Mouse (Mus musculus): ENCODE measurements around the gene Pbrm1. TPM values are rescaled to one million over a fixed set of nuclear protein-coding genes. Genes with fewer than 3 reads are reported as not detected.

Gene Pbrm1
- total and polyA plus RNA-seq, 3 experiments: 7.7 to 52.8 (median 49.6) TPM

DNA sequence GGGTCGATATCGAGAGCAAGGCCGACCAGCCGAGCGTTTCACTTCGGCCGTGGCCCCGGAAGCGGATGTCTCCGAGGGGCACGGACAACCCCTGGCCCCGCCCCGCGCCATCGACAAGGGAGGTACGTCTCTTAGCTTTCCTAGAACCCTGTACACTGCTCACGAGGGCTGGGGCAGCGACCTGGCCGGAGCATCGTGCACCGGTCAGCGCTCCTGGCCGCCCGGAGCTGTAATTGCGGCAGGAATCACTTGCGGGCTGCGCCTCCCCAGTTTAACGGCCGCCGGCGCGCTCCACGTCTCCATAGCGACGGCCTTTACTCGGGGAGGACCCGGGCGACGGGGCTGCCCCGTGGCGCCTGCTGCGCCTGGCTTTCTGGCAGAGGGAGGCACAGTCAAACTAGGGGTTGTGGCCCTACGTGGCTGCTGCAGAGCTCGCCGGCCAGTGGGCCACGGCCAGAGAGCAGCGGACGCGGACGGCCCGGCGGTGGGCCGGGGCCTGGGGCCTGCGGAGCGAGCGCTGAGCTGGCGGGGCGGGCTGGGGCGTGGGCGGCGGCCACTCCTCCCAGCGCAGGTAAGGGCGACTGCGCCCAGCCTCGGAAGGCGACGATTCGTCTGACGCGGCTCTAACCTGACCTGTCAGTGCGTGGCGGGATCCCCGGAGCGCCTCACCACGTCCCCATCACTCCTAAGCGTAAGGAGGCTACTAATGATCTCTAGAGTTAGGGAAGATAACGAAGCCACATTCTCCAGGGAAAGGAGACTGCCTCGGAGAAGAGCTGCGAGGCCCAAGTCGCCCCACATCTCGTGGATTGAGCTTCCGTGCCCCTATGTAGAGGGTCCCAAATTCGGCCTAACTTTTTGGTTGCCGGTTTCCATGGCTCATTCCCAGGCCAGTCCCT lies 17.4 kb upstream of the Pbrm1 start, which contains the start of the genes Glt8d1 and Spcs1:
Gene Glt8d1, plus strand, starts transcription at position 94 of the 899 bp plus-strand sequence.
Gene Spcs1, minus strand, starts transcription at position 366 of the 899 bp plus-strand sequence.
- intact Hi-C loops (cut with DNase I): loop anchor here (1.0 kb wide), 1 partner anchor 18 kb away; the partner anchor contains the start of genes Gnl3 and Pbrm1
- H3K27me3 ChIP-seq (ENCODE audit: control insufficient read depth, insufficient read depth, low read length): no peaks in the 10 kb centered on the region
- H3K79me2 ChIP-seq (replicated peaks; ENCODE audit: control insufficient read depth, insufficient read depth, low read length): no peaks in the 10 kb centered on the region
- peak; percentile 92 to 93 for DNase-seq
- peak within 1 kb of the TSS; percentile 94 for H3K9ac ChIP-seq (ENCODE audit: low read depth, low read length)
- H3K4me3 ChIP-seq: peak within 1 kb of the TSS; percentile 70
- under 1% methylated on average over 72 of the region's 84 CpGs for WGBS
- peak within 1 kb of the TSS; percentile 85 for H3K27ac ChIP-seq
- H3K36me3 ChIP-seq (ENCODE audit: control insufficient read depth, insufficient read depth, low read length): no peaks in the 10 kb centered on the region; the same call in 1 of the 2 replicates
- H3K4me1 ChIP-seq (ENCODE audit: control insufficient read depth, insufficient read depth, low read length): no peaks in the 10 kb centered on the region; the same call in 1 of the 2 replicates
- TF ChIP-seq CTCF (IDR thresholded peaks at IDR 0.05) (no peak), POLR2A (IDR thresholded peaks at IDR 0.05; ENCODE audit: insufficient read depth, low read depth, low read length) (peak; percentile 80)

DNA sequence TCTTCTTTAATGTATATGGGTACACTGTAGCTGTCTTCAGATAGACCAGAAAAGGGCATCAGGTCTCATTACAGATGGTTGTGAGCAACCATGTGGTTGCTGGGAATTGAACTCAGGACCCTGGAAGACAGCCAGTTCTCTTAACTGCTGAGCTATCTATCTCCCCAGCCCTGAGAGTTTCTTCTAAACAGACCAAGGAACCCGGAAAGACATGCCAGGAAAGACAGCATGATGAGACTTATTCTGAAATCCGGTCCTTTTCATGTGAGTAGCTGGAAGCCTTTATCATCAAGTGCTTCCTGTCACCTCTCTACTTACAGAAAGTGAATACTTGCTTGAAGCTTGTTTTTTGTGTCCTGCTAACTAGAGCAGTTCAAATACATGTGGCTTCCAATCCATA lies 14.4 kb upstream of the Pbrm1 start:
- 42% methylated on average over 2 of the region's 2 CpGs for WGBS
- H3K27ac ChIP-seq: no peak overlapping the region
- intact Hi-C loops (cut with DNase I): no loop called here
- H3K4me3 ChIP-seq: no peak overlapping the region
- H3K27me3 ChIP-seq (ENCODE audit: control insufficient read depth, insufficient read depth, low read length): no peaks in the 10 kb centered on the region
- no peak for DNase-seq
- TF ChIP-seq EP300 (IDR thresholded peaks at IDR 0.05; ENCODE audit: insufficient read depth, low read depth, low read length): no peak
- no peak for TF ChIP-seq POLR2A (IDR thresholded peaks at IDR 0.05; ENCODE audit: insufficient read depth, low read depth, low read length)
- TF ChIP-seq CTCF (IDR thresholded peaks at IDR 0.05): no peak
- H3K9ac ChIP-seq (ENCODE audit: low read depth, low read length): no peak overlapping the region
- H3K4me1 ChIP-seq (ENCODE audit: control insufficient read depth, insufficient read depth, low read length): no peaks in the 10 kb centered on the region; the same call in 1 of the 2 replicates
- no peaks in the 10 kb centered on the region; the same call in 1 of the 2 replicates for H3K36me3 ChIP-seq (ENCODE audit: control insufficient read depth, insufficient read depth, low read length)
- H3K79me2 ChIP-seq (replicated peaks; ENCODE audit: control insufficient read depth, insufficient read depth, low read length): no peaks in the 10 kb centered on the region

DNA sequence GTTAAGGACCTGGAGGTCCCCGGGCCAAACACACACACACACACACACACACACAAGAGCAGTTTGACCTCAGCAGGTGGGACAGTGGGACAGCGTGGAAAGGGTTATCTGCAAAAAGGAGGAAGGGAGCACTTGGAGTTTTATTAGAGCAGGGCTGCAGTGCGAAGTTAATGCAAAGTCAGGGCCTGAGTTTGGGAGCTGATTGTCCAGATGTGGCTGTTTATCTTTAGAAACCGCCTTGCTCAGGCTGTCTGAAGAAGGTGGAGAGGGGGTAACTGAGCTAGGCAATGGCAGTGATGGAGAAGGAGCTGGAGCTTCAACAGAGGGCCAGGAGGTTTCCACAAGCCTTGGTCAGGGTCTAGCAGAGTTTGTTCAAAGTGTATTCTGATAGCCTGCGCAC lies 12.2 kb upstream of the Pbrm1 start:
- 90% methylated on average over 5 of the region's 5 CpGs for WGBS
- intact Hi-C loops (cut with DNase I): no loop called here

DNA sequence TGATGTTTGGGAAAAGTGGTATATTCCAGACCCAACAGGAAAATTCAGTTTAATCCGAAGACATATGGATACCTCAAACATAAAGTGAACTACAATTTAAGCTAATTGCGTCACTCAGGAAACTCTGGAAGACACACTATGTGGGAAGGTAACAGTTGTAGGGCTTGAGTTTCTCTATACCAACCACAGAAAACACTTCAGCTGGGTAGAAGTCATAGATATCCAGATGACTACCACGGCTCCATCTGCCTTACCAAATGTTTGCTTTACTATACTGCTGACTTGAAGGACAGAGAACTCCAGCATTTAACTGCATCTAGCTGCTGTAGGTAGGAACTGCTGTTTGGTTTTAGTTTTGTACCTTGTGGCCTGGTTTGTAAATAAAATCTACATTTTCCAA lies 7.3 kb upstream of the Pbrm1 start:
- Histone ChIP-seq H3K4me3 (no peak overlapping the region), H3K4me1 (ENCODE audit: control insufficient read depth, insufficient read depth, low read length) (no peaks in the 10 kb centered on the region), H3K27ac (no peak overlapping the region), H3K36me3 (ENCODE audit: control insufficient read depth, insufficient read depth, low read length) (peaks cover 10% of the 10 kb centered on the region), H3K9ac (ENCODE audit: low read depth, low read length) (no peak overlapping the region), H3K79me2 (replicated peaks; ENCODE audit: control insufficient read depth, insufficient read depth, low read length) (no peaks in the 10 kb centered on the region), H3K27me3 (ENCODE audit: control insufficient read depth, insufficient read depth, low read length) (no peaks in the 10 kb centered on the region)
- DNase-seq: no peak
- intact Hi-C loops (cut with DNase I): no loop called here
- TF ChIP-seq EP300 (IDR thresholded peaks at IDR 0.05; ENCODE audit: insufficient read depth, low read depth, low read length): no peak
- TF ChIP-seq CTCF (IDR thresholded peaks at IDR 0.05): no peak
- no peak for TF ChIP-seq POLR2A (IDR thresholded peaks at IDR 0.05; ENCODE audit: insufficient read depth, low read depth, low read length)
- 95% methylated on average over 3 of the region's 3 CpGs for WGBS

More for the DNA sequence above, 12.2 kb upstream of the Pbrm1 start:
- H3K4me1 ChIP-seq (ENCODE audit: control insufficient read depth, insufficient read depth, low read length): no peaks in the 10 kb centered on the region; the same call in 1 of the 2 replicates
- H3K9ac ChIP-seq (ENCODE audit: low read depth, low read length): no peak overlapping the region
- H3K27me3 ChIP-seq (ENCODE audit: control insufficient read depth, insufficient read depth, low read length): no peaks in the 10 kb centered on the region
- no peak overlapping the region for H3K27ac ChIP-seq
- no peak for TF ChIP-seq CTCF (IDR thresholded peaks at IDR 0.05)
- no peak for TF ChIP-seq EP300 (IDR thresholded peaks at IDR 0.05; ENCODE audit: insufficient read depth, low read depth, low read length)
- TF ChIP-seq POLR2A (IDR thresholded peaks at IDR 0.05; ENCODE audit: insufficient read depth, low read depth, low read length): no peak
- no peak for DNase-seq
- no peak overlapping the region for H3K4me3 ChIP-seq
- peaks cover 4% of the 10 kb centered on the region; the same call in 1 of the 2 replicates for H3K36me3 ChIP-seq (ENCODE audit: control insufficient read depth, insufficient read depth, low read length)
- no peaks in the 10 kb centered on the region for H3K79me2 ChIP-seq (replicated peaks; ENCODE audit: control insufficient read depth, insufficient read depth, low read length)

DNA sequence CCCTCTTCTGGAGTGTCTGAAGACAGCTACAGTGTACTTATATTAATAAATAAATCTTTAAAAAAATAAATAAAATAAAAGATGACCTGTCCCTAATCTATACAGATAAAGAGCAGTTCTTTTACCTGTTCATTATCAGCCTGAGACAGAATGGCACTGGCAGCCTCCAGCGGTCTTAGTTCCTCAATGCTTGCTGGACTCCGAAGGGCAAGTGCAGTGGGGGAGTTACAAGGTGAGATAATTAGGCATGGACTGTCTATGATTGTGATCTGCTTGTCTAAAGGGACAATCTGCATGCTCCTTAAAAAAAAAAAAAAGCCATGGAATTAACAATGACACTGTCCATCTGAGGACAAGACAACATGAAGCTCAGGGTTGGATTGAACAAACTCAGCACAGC lies 5.0 kb upstream of the Pbrm1 start:
- Histone ChIP-seq H3K9ac (ENCODE audit: low read depth, low read length) (no peak overlapping the region), H3K36me3 (ENCODE audit: control insufficient read depth, insufficient read depth, low read length) (peaks cover 17% of the 10 kb centered on the region), H3K79me2 (replicated peaks; ENCODE audit: control insufficient read depth, insufficient read depth, low read length) (no peaks in the 10 kb centered on the region), H3K4me3 (no peak overlapping the region), H3K4me1 (ENCODE audit: control insufficient read depth, insufficient read depth, low read length) (peaks cover 4% of the 10 kb centered on the region), H3K27ac (no peak overlapping the region), H3K27me3 (ENCODE audit: control insufficient read depth, insufficient read depth, low read length) (no peaks in the 10 kb centered on the region)
- no peak for TF ChIP-seq CTCF (IDR thresholded peaks at IDR 0.05)
- no peak for TF ChIP-seq POLR2A (IDR thresholded peaks at IDR 0.05; ENCODE audit: insufficient read depth, low read depth, low read length)
- TF ChIP-seq EP300 (IDR thresholded peaks at IDR 0.05; ENCODE audit: insufficient read depth, low read depth, low read length): no peak
- no peak for DNase-seq
- intact Hi-C loops (cut with DNase I): no loop called here
- 95% methylated on average over 2 of the region's 2 CpGs for WGBS

DNA sequence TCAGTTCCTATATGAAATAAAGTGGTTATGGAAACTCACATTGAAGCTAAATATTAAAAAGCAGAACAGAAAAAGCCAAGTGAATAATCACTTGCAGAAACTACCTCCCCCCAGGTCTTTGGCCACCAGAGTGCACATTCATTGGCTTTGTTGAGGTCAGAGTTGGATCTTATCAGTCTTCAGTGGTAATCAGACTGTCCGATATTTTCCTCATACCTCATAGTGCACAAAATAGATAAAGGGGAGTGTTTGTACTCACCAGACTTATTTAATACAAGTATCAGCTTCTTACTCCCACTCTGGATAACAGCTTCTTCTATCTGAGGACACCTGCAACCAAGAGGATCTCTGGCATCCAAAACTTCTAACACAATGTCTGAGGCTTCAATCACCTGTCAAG lies 2.9 kb upstream of the Pbrm1 start:
- intact Hi-C loops (cut with DNase I): no loop called here
- H3K9ac ChIP-seq (ENCODE audit: low read depth, low read length): no peak overlapping the region
- no peak overlapping the region for H3K27ac ChIP-seq
- no peaks in the 10 kb centered on the region for H3K27me3 ChIP-seq (ENCODE audit: control insufficient read depth, insufficient read depth, low read length)
- 0 out of 2 replicates have a peak, but pooled peaks cover 1% of the 10 kb centered on the region for H3K79me2 ChIP-seq (replicated peaks; ENCODE audit: control insufficient read depth, insufficient read depth, low read length)
- H3K36me3 ChIP-seq (ENCODE audit: control insufficient read depth, insufficient read depth, low read length): peaks cover 25% of the 10 kb centered on the region
- TF ChIP-seq EP300 (IDR thresholded peaks at IDR 0.05; ENCODE audit: insufficient read depth, low read depth, low read length) (no peak), CTCF (IDR thresholded peaks at IDR 0.05) (no peak), POLR2A (IDR thresholded peaks at IDR 0.05; ENCODE audit: insufficient read depth, low read depth, low read length) (no peak)
- no peak for DNase-seq
- 43% methylated on average over 1 of the region's 1 CpGs for WGBS
- H3K4me1 ChIP-seq (ENCODE audit: control insufficient read depth, insufficient read depth, low read length): peaks cover 7% of the 10 kb centered on the region
- H3K4me3 ChIP-seq: no peak overlapping the region

Measured in heart, adult 2 months (tissue).